Mouse (Mus musculus) lung, embryonic 14.5 days (tissue): Measurements from ENCODE around the gene Cep112. TPM values are rescaled to one million over a fixed set of nuclear protein-coding genes. Genes with fewer than 3 reads are reported as not detected.

Source experiments
- ATAC-seq: fragments of 200-750 bp; cut with Nextera tagmentation; 2 replicates; pipeline ENCODE4 v1.8.0; 2017; ENCODE audit warnings: mild to moderate bottlenecking, moderate TSS enrichment, moderate library complexity; ENCODE audit not compliant: insufficient read depth
- DNase-seq: peaks from one replicate; pipeline ENCODE4 v3.0.0-alpha.2; 2015
- H3K27ac ChIP-seq: fragments of 300-500 bp; sonication (generic); 2 replicates; pipeline ENCODE4 v1.5.1; 2014; ENCODE audit warnings: low read depth, mild to moderate bottlenecking, moderate library complexity
- H3K27me3 ChIP-seq: fragments of 300-500 bp; sonication (generic); 2 replicates; pipeline ENCODE4 v1.6.1; 2014; ENCODE audit warnings: low read length, control low read depth; ENCODE audit not compliant: insufficient read depth
- H3K36me3 ChIP-seq: fragments of 300-500 bp; sonication (generic); 2 replicates; pipeline ENCODE4 v1.6.1; 2014; ENCODE audit warnings: control low read depth; ENCODE audit not compliant: insufficient read depth
- H3K4me1 ChIP-seq: fragments of 300-500 bp; sonication (generic); 2 replicates; pipeline ENCODE4 v1.6.1; 2014; ENCODE audit warnings: antibody characterized with exemption, control low read depth; ENCODE audit not compliant: insufficient read depth
- H3K4me2 ChIP-seq: fragments of 300-500 bp; sonication (generic); 2 replicates; pipeline ENCODE4 v1.6.1; 2014; ENCODE audit warnings: mild to moderate bottlenecking
- H3K4me3 ChIP-seq: fragments of 300-500 bp; sonication (generic); 2 replicates; pipeline ENCODE4 v1.5.1; 2014; ENCODE audit warnings: low read depth, low read length
- H3K9ac ChIP-seq: fragments of 300-500 bp; sonication (generic); 2 replicates; pipeline ENCODE4 v1.6.1; 2014
- H3K9me3 ChIP-seq: fragments of 300-500 bp; sonication (generic); 2 replicates; pipeline ENCODE4 v1.6.1; 2016; ENCODE audit warnings: low read depth, low read length, control low read depth
- CTCF ChIP-seq: IDR thresholded peaks from 2 replicates; pipeline ENCODE4 v1.5.1; 2016; ENCODE audit warnings: antibody characterized with exemption, low read depth
- WGBS: fragments of 180-500 bp; shearing (Covaris S2); extraction: QIAGEN DNeasy Blood & Tissue Kit; methylation state at CpG from one replicate; pipeline ENCODE4 v1.1.7; 2014; 5-methylcytosine and 5-hydroxymethylcytosine counted together
- polyA plus RNA-seq: library from polyadenylated mRNA; unstranded; fragments of >200 nt; fragmentation: Nextera tagmentation; extraction: Ambion mirVana; gene quantifications from 2 replicates; pipeline ENCODE4 v1.2.1, GENCODE M21; 2014

Gene Cep112
- polyA plus RNA-seq, 1 experiment from 2014 or later = 20.2 TPM

DNA sequence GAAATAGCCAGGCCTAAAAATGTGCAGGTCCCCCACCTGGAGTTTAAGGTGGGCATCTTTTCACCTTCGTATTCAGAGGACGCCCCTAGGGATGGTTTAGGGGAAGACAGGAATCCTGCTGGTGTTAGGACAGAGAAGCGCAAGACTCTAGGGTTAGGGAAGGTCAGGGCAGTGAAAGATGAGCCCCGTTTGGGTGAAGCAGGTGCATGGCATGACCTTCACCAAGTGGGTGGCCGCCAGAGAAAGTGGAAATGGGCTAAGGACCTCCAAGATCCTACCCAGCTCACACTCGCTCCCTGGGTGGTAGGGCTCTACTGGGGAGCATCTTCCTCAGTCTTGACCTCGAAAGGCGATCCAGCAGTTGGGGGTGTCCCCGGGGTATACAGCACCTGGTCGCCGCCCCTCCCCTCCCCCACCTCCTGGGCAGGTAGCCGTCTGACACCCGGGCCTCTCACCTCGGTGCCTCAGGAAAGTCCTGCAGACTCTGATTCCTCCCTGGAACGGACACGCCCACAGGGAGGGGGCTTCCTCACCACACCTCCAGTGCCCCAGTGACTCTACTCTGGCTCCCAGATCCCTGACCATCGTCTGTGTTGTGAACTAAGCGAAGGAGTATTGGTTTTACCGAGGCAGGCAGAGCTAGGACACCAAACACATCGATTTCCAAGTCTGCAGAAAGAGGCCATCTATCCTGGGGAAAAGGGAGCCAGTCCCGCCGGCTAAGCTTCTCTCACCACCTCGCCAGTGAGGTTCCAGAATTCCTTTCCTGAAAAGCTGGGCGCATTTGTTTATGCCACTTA, 484.6 kb downstream of the Cep112 start:
- DNase-seq (peak; percentile 30), ATAC-seq (0 out of 2 replicates have a peak, but pooled peaks have one; percentile 31)
- no peaks in the 10 kb centered on the region for H3K9me3 ChIP-seq
- no peak overlapping the region; the same call in 1 of the 2 replicates for H3K27ac ChIP-seq
- peak; percentile 7; the same call in 1 of the 2 replicates for TF ChIP-seq CTCF
- peaks cover 15% of the 10 kb centered on the region for H3K4me1 ChIP-seq
- H3K27me3 ChIP-seq = peaks cover 4% of the 10 kb centered on the region; the same call in 1 of the 2 replicates
- no peaks in the 10 kb centered on the region for H3K36me3 ChIP-seq
- H3K4me2 ChIP-seq = peak overlapping the region; percentile 58
- 6% methylated on average over 24 of the region's 24 CpGs for WGBS
- peak overlapping the region; percentile 14; the same call in 1 of the 2 replicates for H3K4me3 ChIP-seq
- peak overlapping the region; percentile 14; the same call in 1 of the 2 replicates for H3K9ac ChIP-seq

Other genes starting within 250 kb of the Cep112 start
- gene Apoh, start 81.8 kb upstream of the Cep112 start, polyA plus RNA-seq = 0.30 TPM in 1 of 2 replicates, not detected in the other
- 11.8 and 12.7 TPM in 2 replicates for gene Prkca, start 81.3 kb upstream of the Cep112 start, polyA plus RNA-seq